Mouse (Mus musculus) myocyte (in vitro differentiated cells): ENCODE measurements around the gene Dntt. TPM values are rescaled to one million over a fixed set of nuclear protein-coding genes. Genes with fewer than 3 reads are reported as not detected.
A peak's percentile ranks its signal among the peaks of the same experiment; 100 is the strongest.

Source experiments
- H3K27me3 ChIP-seq: one replicate; pipeline ENCODE4 v1.6.1; 2011; ENCODE audit not compliant: control insufficient read depth, insufficient read depth, insufficient read length
- H3K36me3 ChIP-seq: one replicate; pipeline ENCODE4 v1.6.1; 2011; ENCODE audit not compliant: control insufficient read depth, insufficient read depth
- H3K4me2 ChIP-seq: one replicate; pipeline ENCODE4 v1.6.1; 2011; ENCODE audit warnings: low read depth, control low read depth
- H3K4me3 ChIP-seq: one replicate; pipeline ENCODE4 v1.5.1; 2011; ENCODE audit warnings: mild to moderate bottlenecking, control low read depth, moderate library complexity
- H3K79me2 ChIP-seq: one replicate; pipeline ENCODE4 v1.6.1; 2011; ENCODE audit not compliant: control insufficient read depth, insufficient read depth
- H3ac ChIP-seq: one replicate; pipeline ENCODE4 v1.6.1; 2011; ENCODE audit not compliant: control insufficient read depth, insufficient read length
- CEBPB ChIP-seq: IDR thresholded peaks from 2 replicates; pipeline ENCODE4 v1.6.1; 2011; ENCODE audit warnings: mild to moderate bottlenecking, moderate library complexity; ENCODE audit not compliant: poor library complexity, insufficient read depth, severe bottlenecking
- E2F4 ChIP-seq: IDR thresholded peaks from one replicate; pipeline ENCODE4 v1.6.1; 2011; ENCODE audit warnings: mild to moderate bottlenecking, control low read depth, moderate library complexity; ENCODE audit not compliant: insufficient read depth
- MAX ChIP-seq: IDR thresholded peaks from one replicate; pipeline ENCODE4 v1.6.1; 2011; ENCODE audit warnings: low read depth, mild to moderate bottlenecking, control low read depth
- MYOD1 ChIP-seq, 3 experiments: IDR thresholded peaks; one replicate each; pipeline ENCODE4 v1.6.1; 2011; ENCODE audit warnings: control low read depth in 2 of 3, low read depth in 2 of 3, mild to moderate bottlenecking in 2 of 3, moderate library complexity in 1 of 3; ENCODE audit not compliant: insufficient read length in 2 of 3, control insufficient read depth in 1 of 3
- MYOG ChIP-seq, 3 experiments: IDR thresholded peaks; one replicate each; pipeline ENCODE4 v1.6.1; 2011; ENCODE audit warnings: control low read depth in 2 of 3, low read depth in 2 of 3, mild to moderate bottlenecking in 2 of 3; ENCODE audit not compliant: insufficient read length in 2 of 3, control insufficient read depth in 1 of 3, insufficient read depth in 1 of 3
- POLR2A ChIP-seq: IDR thresholded peaks from one replicate; pipeline ENCODE4 v1.6.1; 2011; ENCODE audit warnings: low read depth, mild to moderate bottlenecking, control low read depth, moderate library complexity; ENCODE audit not compliant: insufficient read length
- POLR2AphosphoS2 ChIP-seq: IDR thresholded peaks from one replicate; pipeline ENCODE4 v1.6.1; 2011; ENCODE audit warnings: low read depth, control low read depth; ENCODE audit not compliant: insufficient read length
- REST ChIP-seq: IDR thresholded peaks from one replicate; pipeline ENCODE4 v1.6.1; 2011; ENCODE audit warnings: mild to moderate bottlenecking, control low read depth, moderate library complexity; ENCODE audit not compliant: insufficient read depth, insufficient read length
- SRF ChIP-seq: IDR thresholded peaks from one replicate; pipeline ENCODE4 v1.6.1; 2011; ENCODE audit warnings: low read depth; ENCODE audit not compliant: control insufficient read depth, insufficient read length
- TCF12 ChIP-seq: IDR thresholded peaks from one replicate; pipeline ENCODE4 v1.6.1; 2011; ENCODE audit warnings: mild to moderate bottlenecking, control low read depth; ENCODE audit not compliant: poor library complexity, insufficient read depth, severe bottlenecking
- TCF3 ChIP-seq: IDR thresholded peaks from one replicate; pipeline ENCODE4 v1.6.1; 2011; ENCODE audit warnings: low read depth, control low read depth; ENCODE audit not compliant: insufficient read length
- USF1 ChIP-seq: IDR thresholded peaks from one replicate; pipeline ENCODE4 v1.6.1; 2011; ENCODE audit warnings: low read depth, mild to moderate bottlenecking, control low read depth, moderate library complexity
- polyA plus RNA-seq: library from polyadenylated mRNA; unstranded; fragments of >200 nt; fragmentation: generic; extraction: Trizol; gene quantifications from one replicate; pipeline ENCODE4 v1.2.1, GENCODE M21; 2012; ENCODE audit warnings: missing spikeins

Gene Dntt
- polyA plus RNA-seq, 1 experiment, result 0.02 TPM

- peak overlapping the region; percentile 44 for H3K4me2 ChIP-seq
- H3K36me3 ChIP-seq, result no peaks in the 10 kb centered on the region
- no peak for TF ChIP-seq REST
- TF ChIP-seq POLR2A, result no peak
- no peak for TF ChIP-seq SRF
- no peak for TF ChIP-seq MAX
- no peak for TF ChIP-seq MYOG (IDR thresholded peaks at IDR 0.05; ENCODE audit: control insufficient read depth in 1 of 3, insufficient read depth in 1 of 3, insufficient read length in 2 of 3, low read depth in 2 of 3)
- TF ChIP-seq USF1, result no peak
- no peak for TF ChIP-seq POLR2AphosphoS2
- no peak for TF ChIP-seq E2F4
- no peak for TF ChIP-seq TCF3
- H3K79me2 ChIP-seq, result no peaks in the 10 kb centered on the region
- no peak overlapping the region for H3K4me3 ChIP-seq
- no peak overlapping the region for H3ac ChIP-seq
- peaks cover 6% of the 10 kb centered on the region for H3K27me3 ChIP-seq
These were observed 1.9 kb downstream of the Dntt start for GRCm38 (mm10) chr19:41031009-41031408.

- H3ac ChIP-seq, result no peak overlapping the region
- peaks cover 6% of the 10 kb centered on the region for H3K27me3 ChIP-seq
- no peaks in the 10 kb centered on the region for H3K36me3 ChIP-seq
- H3K79me2 ChIP-seq, result no peaks in the 10 kb centered on the region
- no peak for TF ChIP-seq SRF
- TF ChIP-seq POLR2A, result no peak
- TF ChIP-seq CEBPB, result no peak
- no peak for TF ChIP-seq REST
- TF ChIP-seq MAX, result no peak
- TF ChIP-seq POLR2AphosphoS2, result no peak
- no peak for TF ChIP-seq USF1
- no peak for TF ChIP-seq TCF12
- no peak for TF ChIP-seq E2F4
- H3K4me2 ChIP-seq, result peak overlapping the region; percentile 36
- no peak overlapping the region for H3K4me3 ChIP-seq
These were observed 2.8 kb downstream of the Dntt start for GRCm38 (mm10) chr19:41031869-41032268.

- no peak for TF ChIP-seq MYOD1 (IDR thresholded peaks at IDR 0.05; ENCODE audit: control insufficient read depth in 1 of 3, insufficient read length in 2 of 3, low read depth in 2 of 3)
- no peak for TF ChIP-seq POLR2A
- Histone ChIP-seq H3K4me2 (no peak overlapping the region), H3ac (no peak overlapping the region), H3K4me3 (no peak overlapping the region), H3K79me2 (no peaks in the 10 kb centered on the region), H3K27me3 (peaks cover 6% of the 10 kb centered on the region), H3K36me3 (no peaks in the 10 kb centered on the region)
These were observed 6.9 kb downstream of the Dntt start for GRCm38 (mm10) chr19:41035809-41036551.

- H3ac ChIP-seq, result no peak overlapping the region
- no peak overlapping the region for H3K4me2 ChIP-seq
- no peak overlapping the region for H3K4me3 ChIP-seq
- no peaks in the 10 kb centered on the region for H3K79me2 ChIP-seq
- H3K27me3 ChIP-seq, result peaks cover under 1% of the 10 kb centered on the region
- no peak for TF ChIP-seq USF1
- TF ChIP-seq MYOG (IDR thresholded peaks at IDR 0.05; ENCODE audit: control insufficient read depth in 1 of 3, insufficient read depth in 1 of 3, insufficient read length in 2 of 3, low read depth in 2 of 3), result peak in 1 of 3 experiments; percentile 50
- peak in 1 of 3 experiments; percentile 16 for TF ChIP-seq MYOD1 (IDR thresholded peaks at IDR 0.05; ENCODE audit: control insufficient read depth in 1 of 3, insufficient read length in 2 of 3, low read depth in 2 of 3)
- no peaks in the 10 kb centered on the region for H3K36me3 ChIP-seq
These were observed 10.0 kb downstream of the Dntt start for GRCm38 (mm10) chr19:41039110-41039509.

GRCm38 (mm10) chr19:41045091-41045770 is 16.2 kb downstream of the Dntt start:
- Histone ChIP-seq H3K27me3 (peaks cover 3% of the 10 kb centered on the region), H3K36me3 (no peaks in the 10 kb centered on the region), H3ac (no peak overlapping the region), H3K4me3 (no peak overlapping the region), H3K79me2 (no peaks in the 10 kb centered on the region), H3K4me2 (peak overlapping the region; percentile 24)
- TF ChIP-seq SRF (no peak), CEBPB (no peak), POLR2A (no peak), POLR2AphosphoS2 (no peak), USF1 (peak; percentile 30), TCF12 (no peak)
